Mouse (Mus musculus) forebrain, embryonic 14.5 days (tissue): ENCODE measurements around the gene Gm26657. TPM values are rescaled to one million over a fixed set of nuclear protein-coding genes. Genes with fewer than 3 reads are reported as not detected.

Experiments
- ATAC-seq: fragments of 200-750 bp; cut with Nextera tagmentation; 2 replicates; pipeline ENCODE4 v1.8.0; 2017; ENCODE audit warnings: mild to moderate bottlenecking, moderate library complexity
- DNase-seq: peaks from one replicate; pipeline ENCODE4 v3.0.0-alpha.2; 2015; ENCODE audit warnings: low spot score
- H3K27ac ChIP-seq: fragments of 300-500 bp; sonication (generic); 2 replicates; pipeline ENCODE4 v1.5.1; 2014; ENCODE audit warnings: low read depth, mild to moderate bottlenecking, control low read depth, low read length, moderate library complexity
- H3K27me3 ChIP-seq: fragments of 300-500 bp; sonication (generic); replicated peaks from 2 replicates; pipeline ENCODE4 v1.6.1; 2014; ENCODE audit warnings: low read length, control low read depth, mixed read lengths; ENCODE audit not compliant: control insufficient read depth, insufficient read depth
- H3K36me3 ChIP-seq: fragments of 300-500 bp; sonication (generic); 2 replicates; pipeline ENCODE4 v1.6.1; 2014; ENCODE audit warnings: low read length, control low read depth; ENCODE audit not compliant: control insufficient read depth, insufficient read depth
- H3K4me1 ChIP-seq: fragments of 300-500 bp; sonication (generic); 2 replicates; pipeline ENCODE4 v1.6.1; 2014; ENCODE audit warnings: antibody characterized with exemption, low read length, control low read depth; ENCODE audit not compliant: control insufficient read depth, insufficient read depth
- H3K4me2 ChIP-seq: fragments of 300-500 bp; sonication (generic); 2 replicates; pipeline ENCODE4 v1.6.1; 2014; ENCODE audit warnings: mild to moderate bottlenecking, control low read depth, low read length
- H3K4me3 ChIP-seq: fragments of 300-500 bp; sonication (generic); 2 replicates; pipeline ENCODE4 v1.5.1; 2014; ENCODE audit warnings: low read depth, low read length, control low read depth
- H3K9ac ChIP-seq: fragments of 300-500 bp; sonication (generic); 2 replicates; pipeline ENCODE4 v1.6.1; 2014; ENCODE audit warnings: mild to moderate bottlenecking, low read length, control low read depth, moderate library complexity
- H3K9me3 ChIP-seq: fragments of 300-500 bp; sonication (generic); replicated peaks from 2 replicates; pipeline ENCODE4 v1.6.1; 2016; ENCODE audit warnings: low read length, control low read depth, mixed read lengths; ENCODE audit not compliant: control insufficient read depth
- WGBS: fragments of 180-500 bp; shearing (Covaris S2); extraction: QIAGEN DNeasy Blood & Tissue Kit; methylation state at CpG from one replicate; pipeline ENCODE4 v1.1.7; 2014; 5-methylcytosine and 5-hydroxymethylcytosine counted together
- polyA plus RNA-seq: library from polyadenylated mRNA; unstranded; fragments of >200 nt; fragmentation: Nextera tagmentation; extraction: Ambion mirVana; gene quantifications from 2 replicates; pipeline ENCODE4 v1.2.1, GENCODE M21; 2014

The Gm26657 gene
- polyA plus RNA-seq, 1 experiment from 2014 or later = not detected

- Histone ChIP-seq H3K4me2 (no peak overlapping the region), H3K9me3 (no peaks in the 10 kb centered on the region), H3K4me3 (no peak overlapping the region), H3K4me1 (no peaks in the 10 kb centered on the region), H3K9ac (no peak overlapping the region), H3K27me3 (no peaks in the 10 kb centered on the region), H3K27ac (no peak overlapping the region), H3K36me3 (no peaks in the 10 kb centered on the region)
- no peak for DNase-seq
- no peak for ATAC-seq
- 91% methylated on average over 9 of the region's 9 CpGs for WGBS
Observed at GRCm38 (mm10) chr4:56720403-56720802, 19.5 kb upstream of the Gm26657 start.

GRCm38 (mm10) chr4:56721469-56721868, 18.4 kb upstream of the Gm26657 start:
- H3K36me3 ChIP-seq = no peaks in the 10 kb centered on the region
- H3K4me3 ChIP-seq = no peak overlapping the region
- no peaks in the 10 kb centered on the region for H3K27me3 ChIP-seq
- WGBS = 34% methylated on average over 3 of the region's 3 CpGs
- H3K9me3 ChIP-seq = no peaks in the 10 kb centered on the region
- no peaks in the 10 kb centered on the region for H3K4me1 ChIP-seq
- H3K4me2 ChIP-seq = no peak overlapping the region
- H3K27ac ChIP-seq = no peak overlapping the region
- no peak overlapping the region for H3K9ac ChIP-seq
- DNase-seq (peak; percentile 23), ATAC-seq (no peak)

GRCm38 (mm10) chr4:56722346-56722745, 17.5 kb upstream of the Gm26657 start:
- Histone ChIP-seq H3K4me2 (no peak overlapping the region), H3K4me1 (no peaks in the 10 kb centered on the region), H3K9ac (no peak overlapping the region), H3K36me3 (no peaks in the 10 kb centered on the region), H3K27ac (no peak overlapping the region), H3K4me3 (no peak overlapping the region), H3K9me3 (no peaks in the 10 kb centered on the region), H3K27me3 (no peaks in the 10 kb centered on the region)
- DNase-seq = no peak
- WGBS = 71% methylated on average over 6 of the region's 6 CpGs
- no peak for ATAC-seq

GRCm38 (mm10) chr4:56723237-56723636, 16.6 kb upstream of the Gm26657 start:
- 95% methylated on average over 6 of the region's 6 CpGs for WGBS
- ATAC-seq = no peak
- DNase-seq = no peak

DNA sequence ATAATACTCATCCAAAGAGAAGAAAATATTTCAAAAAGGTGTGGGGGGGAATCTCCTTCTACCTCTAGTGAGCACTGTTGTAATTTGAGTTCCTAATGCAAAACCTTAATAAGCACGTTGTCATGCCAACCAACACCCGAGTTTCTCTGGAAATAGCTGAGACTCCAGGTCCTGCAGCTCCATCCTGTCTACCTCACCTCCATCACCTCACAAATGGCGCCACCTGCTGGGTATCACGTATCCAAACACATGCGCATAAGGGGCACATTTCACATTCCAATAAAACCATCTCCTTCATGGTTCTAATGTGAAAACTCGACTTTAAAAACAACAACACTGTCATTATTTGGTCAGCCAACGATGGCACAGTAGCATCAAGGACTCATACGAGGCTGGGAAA, 14.0 kb upstream of the Gm26657 start:
- H3K27me3 ChIP-seq = no peaks in the 10 kb centered on the region
- no peaks in the 10 kb centered on the region for H3K4me1 ChIP-seq
- no peak overlapping the region for H3K4me2 ChIP-seq
- no peaks in the 10 kb centered on the region for H3K36me3 ChIP-seq
- DNase-seq = peak; percentile 6
- ATAC-seq = no peak
- H3K4me3 ChIP-seq = no peak overlapping the region
- WGBS = 52% methylated on average over 8 of the region's 8 CpGs
- H3K9me3 ChIP-seq = no peaks in the 10 kb centered on the region
- H3K27ac ChIP-seq = no peak overlapping the region
- H3K9ac ChIP-seq = no peak overlapping the region

More at GRCm38 (mm10) chr4:56723237-56723636, 16.6 kb upstream of the Gm26657 start:
- H3K4me2 ChIP-seq = no peak overlapping the region
- H3K36me3 ChIP-seq = no peaks in the 10 kb centered on the region
- H3K27ac ChIP-seq = no peak overlapping the region
- no peak overlapping the region for H3K9ac ChIP-seq
- H3K4me3 ChIP-seq = no peak overlapping the region
- no peaks in the 10 kb centered on the region for H3K27me3 ChIP-seq
- no peaks in the 10 kb centered on the region for H3K4me1 ChIP-seq
- no peaks in the 10 kb centered on the region for H3K9me3 ChIP-seq

- Histone ChIP-seq H3K36me3 (peaks cover 7% of the 10 kb centered on the region), H3K27me3 (no peaks in the 10 kb centered on the region), H3K9me3 (no peaks in the 10 kb centered on the region), H3K4me2 (no peak overlapping the region), H3K4me1 (no peaks in the 10 kb centered on the region), H3K4me3 (no peak overlapping the region), H3K27ac (no peak overlapping the region), H3K9ac (no peak overlapping the region)
- no peak for ATAC-seq
- WGBS = 97% methylated on average over 20 of the region's 20 CpGs
- DNase-seq = no peak
Observed at GRCm38 (mm10) chr4:56740611-56741010, 741 bp downstream of the Gm26657 start.

DNA sequence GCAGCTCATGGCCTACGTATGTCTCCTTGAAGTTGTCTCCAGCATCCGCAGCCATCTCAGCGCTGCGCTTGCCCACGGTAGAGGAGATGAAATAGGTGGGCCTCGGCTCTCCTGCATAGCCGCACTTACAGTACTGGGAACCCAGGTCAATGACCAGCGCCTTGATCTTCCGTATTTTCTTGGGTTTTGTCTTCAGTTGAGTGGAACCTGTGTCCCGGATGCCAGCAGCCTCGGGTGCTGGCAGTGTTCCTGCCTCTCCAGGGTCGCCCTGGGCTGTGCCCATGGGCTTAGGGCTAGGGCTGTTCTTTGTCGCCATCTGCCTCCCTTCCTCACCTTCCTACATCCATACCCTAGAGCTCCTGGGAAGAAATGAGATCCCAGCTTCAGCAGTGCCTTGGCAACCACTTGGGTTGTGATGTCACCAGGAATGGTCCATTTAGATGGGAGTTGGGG, 1.2 kb downstream of the Gm26657 start, which contains the start of gene Actl7b:
Gene Actl7b, minus strand, starts transcription at position 403 of the 453 bp plus-strand sequence.
- Histone ChIP-seq H3K36me3 (peaks cover 7% of the 10 kb centered on the region), H3K27me3 (no peaks in the 10 kb centered on the region), H3K27ac (no peak within 1 kb of the TSS), H3K4me2 (no peak within 1 kb of the TSS), H3K9ac (no peak within 1 kb of the TSS), H3K9me3 (no peaks in the 10 kb centered on the region), H3K4me1 (no peaks in the 10 kb centered on the region), H3K4me3 (no peak within 1 kb of the TSS)
- WGBS = 94% methylated on average over 13 of the region's 13 CpGs
- DNase-seq = no peak
- no peak for ATAC-seq

- no peak overlapping the region for H3K4me2 ChIP-seq
- no peak overlapping the region for H3K9ac ChIP-seq
- no peak overlapping the region for H3K4me3 ChIP-seq
- H3K27me3 ChIP-seq = no peaks in the 10 kb centered on the region
- no peaks in the 10 kb centered on the region for H3K9me3 ChIP-seq
- DNase-seq = no peak
- ATAC-seq = no peak
- 90% methylated on average over 4 of the region's 4 CpGs for WGBS
- peaks cover 20% of the 10 kb centered on the region for H3K36me3 ChIP-seq
- H3K27ac ChIP-seq = no peak overlapping the region
- H3K4me1 ChIP-seq = no peaks in the 10 kb centered on the region
Observed at GRCm38 (mm10) chr4:56742698-56743097, 2.8 kb downstream of the Gm26657 start.

DNA sequence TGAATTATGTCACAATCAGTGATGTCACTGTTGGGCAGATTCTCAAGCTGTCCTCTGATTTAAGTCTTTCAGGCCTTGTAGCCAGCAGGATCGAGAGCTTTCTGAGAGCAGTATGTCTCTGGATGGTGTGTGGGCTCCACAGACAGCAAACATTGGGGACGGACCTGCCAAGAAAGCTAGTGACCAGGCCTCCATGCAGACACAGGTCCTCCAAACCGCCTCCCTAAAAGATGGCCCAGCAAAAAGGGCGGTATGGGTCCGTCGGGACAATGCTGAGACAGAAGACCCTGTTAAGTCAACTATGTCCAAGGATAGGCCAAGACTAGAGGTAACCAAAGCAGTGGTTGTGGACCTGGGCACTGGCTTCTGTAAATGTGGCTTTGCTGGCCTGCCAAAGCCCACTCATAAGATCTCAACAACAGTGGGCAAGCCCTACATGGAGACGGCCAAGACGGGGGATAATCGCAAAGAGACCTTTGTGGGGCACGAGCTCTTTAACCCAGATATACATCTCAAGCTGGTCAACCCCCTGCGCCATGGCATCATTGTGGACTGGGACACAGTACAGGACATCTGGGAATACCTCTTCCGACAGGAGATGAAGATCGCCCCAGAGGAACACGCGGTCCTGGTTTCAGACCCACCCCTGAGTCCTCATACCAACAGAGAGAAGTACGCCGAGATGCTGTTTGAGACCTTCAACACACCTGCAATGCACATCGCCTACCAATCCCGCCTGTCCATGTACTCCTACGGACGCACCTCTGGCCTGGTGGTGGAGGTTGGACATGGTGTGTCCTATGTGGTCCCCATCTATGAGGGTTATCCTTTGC, 3.7 kb downstream of the Gm26657 start, which contains the start of gene Actl7a:
Gene Actl7a, plus strand, starts transcription at position 51 of the 833 bp plus-strand sequence.
- Histone ChIP-seq H3K4me1 (no peaks in the 10 kb centered on the region), H3K4me2 (no peak within 1 kb of the TSS), H3K4me3 (no peak within 1 kb of the TSS), H3K36me3 (peaks cover 24% of the 10 kb centered on the region), H3K9me3 (no peaks in the 10 kb centered on the region), H3K27me3 (no peaks in the 10 kb centered on the region), H3K9ac (no peak within 1 kb of the TSS), H3K27ac (no peak within 1 kb of the TSS)
- 96% methylated on average over 21 of the region's 21 CpGs for WGBS
- DNase-seq (no peak), ATAC-seq (no peak)
